Mouse (Mus musculus) erythroblast, embryonic 14.5 days (primary cell): ENCODE measurements around the gene Gm17689. TPM values are rescaled to one million over a fixed set of nuclear protein-coding genes. Genes with fewer than 3 reads are reported as not detected.

Experiments
- H3K27me3 ChIP-seq: 2 replicates; pipeline ENCODE4 v1.6.1; 2012; ENCODE audit warnings: inconsistent platforms; ENCODE audit not compliant: control insufficient read depth
- H3K36me3 ChIP-seq: 2 replicates; pipeline ENCODE4 v1.6.1; 2012; ENCODE audit warnings: mild to moderate bottlenecking, inconsistent platforms; ENCODE audit not compliant: control insufficient read depth
- H3K4me1 ChIP-seq: 2 replicates; pipeline ENCODE4 v1.6.1; 2012; ENCODE audit warnings: inconsistent platforms; ENCODE audit not compliant: control insufficient read depth
- H3K4me3 ChIP-seq: replicated peaks from 2 replicates; pipeline ENCODE3; 2012; ENCODE audit warnings: moderate library complexity, mild to moderate bottlenecking, inconsistent platforms
- H3K9me3 ChIP-seq: 2 replicates; pipeline ENCODE4 v1.6.1; 2012; ENCODE audit warnings: low read length, inconsistent platforms, mixed read lengths; ENCODE audit not compliant: control insufficient read depth
- GATA1 ChIP-seq: IDR thresholded peaks from 2 replicates; pipeline ENCODE4 v1.6.1; 2012; ENCODE audit warnings: low read length, inconsistent platforms, mixed read lengths
- TAL1 ChIP-seq: IDR thresholded peaks from 3 replicates; pipeline ENCODE4 v1.6.1; 2012; ENCODE audit warnings: low read length, inconsistent platforms, mixed read lengths
- polyA plus RNA-seq: library from polyadenylated mRNA; stranded (reverse); fragments of >175 nt; gene quantifications from 2 replicates; pipeline ENCODE4 v1.2.3, GENCODE M21; 2012

Gm17689 gene
- polyA plus RNA-seq, result not detected in 2 replicates

DNA sequence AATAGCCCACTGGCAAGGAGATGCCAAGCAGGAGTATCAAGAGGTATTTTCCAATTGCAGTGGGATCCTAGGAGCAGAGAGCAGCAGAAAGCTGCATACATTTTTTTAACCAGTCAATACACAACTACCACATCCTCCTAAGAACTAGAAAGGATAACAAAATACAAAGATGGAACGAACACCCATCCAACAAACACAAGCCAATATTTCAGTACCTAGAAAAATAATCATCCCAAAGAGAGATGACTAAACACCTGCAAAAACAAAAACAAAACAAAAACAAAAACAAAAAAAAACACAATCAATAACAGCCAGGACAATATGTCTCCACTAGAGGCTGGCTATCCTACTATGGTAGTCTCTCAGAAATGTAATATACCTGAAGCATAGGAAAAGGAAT is at the start of gene Gm17689:
Gm17689 (minus strand) TSS at position 101 of the 400 bp plus-strand sequence.
- TF ChIP-seq TAL1 (no peak), GATA1 (no peak)
- H3K4me3 ChIP-seq, result no peak within 1 kb of the TSS

DNA sequence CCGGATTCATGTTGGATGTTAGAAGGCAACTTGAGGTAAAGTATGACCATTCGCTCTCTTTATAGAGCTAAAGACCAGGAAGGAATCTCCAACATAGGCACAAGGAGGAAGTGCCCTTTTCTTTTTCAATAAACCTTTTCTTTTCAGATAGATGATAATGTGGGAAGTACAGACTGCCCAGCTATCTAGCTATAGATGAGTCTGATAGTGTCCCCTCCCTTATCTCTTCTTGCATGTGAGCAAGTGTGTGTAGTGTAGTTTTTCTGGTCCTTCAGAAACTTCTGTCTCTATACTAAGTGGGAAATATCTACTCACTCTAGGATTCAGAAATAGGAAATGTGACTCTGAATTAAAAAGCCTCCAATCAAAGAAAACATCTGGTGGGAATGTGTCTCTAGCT is 40.6 kb downstream of the Gm17689 start, which contains the start of gene Gm5615:
Gm5615 (minus strand) TSS at position 101 of the 400 bp plus-strand sequence.
- no peak within 1 kb of the TSS for H3K4me3 ChIP-seq
- TF ChIP-seq GATA1, result no peak
- no peak for TF ChIP-seq TAL1
- no peaks in the 10 kb centered on the region for H3K4me1 ChIP-seq
- no peaks in the 10 kb centered on the region for H3K27me3 ChIP-seq
- H3K36me3 ChIP-seq, result no peaks in the 10 kb centered on the region
- H3K9me3 ChIP-seq, result peaks cover 3% of the 10 kb centered on the region; the same call in 1 of the 2 replicates

More for the DNA sequence above, at the start of gene Gm17689:
- Histone ChIP-seq H3K36me3 (no peaks in the 10 kb centered on the region), H3K9me3 (peaks cover 8% of the 10 kb centered on the region), H3K27me3 (no peaks in the 10 kb centered on the region), H3K4me1 (no peaks in the 10 kb centered on the region)

Other genes starting within 250 kb of the Gm17689 start
- gene Gm7257, start 150.8 kb downstream of the Gm17689 start, polyA plus RNA-seq, result not detected in 2 replicates
- gene Gm9513, start 107.0 kb downstream of the Gm17689 start, polyA plus RNA-seq, result not detected in 2 replicates
- gene Gm5615, start 40.7 kb downstream of the Gm17689 start, polyA plus RNA-seq, result not detected in 2 replicates
- not detected in 2 replicates for gene A630095E13Rik, start 60.7 kb upstream of the Gm17689 start, polyA plus RNA-seq
- not detected in 2 replicates for gene Acrv1, start 110.6 kb upstream of the Gm17689 start, polyA plus RNA-seq
- gene Chek1, start 144.4 kb upstream of the Gm17689 start, polyA plus RNA-seq, result 0.14 and 0.68 TPM in 2 replicates
- 0.14 and 0.20 TPM in 2 replicates for gene Stt3a, start 185.0 kb upstream of the Gm17689 start, polyA plus RNA-seq
- gene Ei24, start 214.8 kb upstream of the Gm17689 start, polyA plus RNA-seq, result 1.2 and 2.0 TPM in 2 replicates
- not detected in 2 replicates for gene Fez1, start 239.2 kb upstream of the Gm17689 start, polyA plus RNA-seq